Mouse (Mus musculus) heart, embryonic 11.5 days (tissue): Measurements from ENCODE around the gene Clpb. TPM values are rescaled to one million over a fixed set of nuclear protein-coding genes. Genes with fewer than 3 reads are reported as not detected.
"Not testable (repeated sequence)": the region's sequence is repeated elsewhere in the genome, so short reads cannot be mapped to it uniquely, and the experiment has no call there.

Experiments
- ATAC-seq: fragments of 200-750 bp; cut with Nextera tagmentation; replicated peaks from 2 replicates; pipeline ENCODE4 v1.8.0; 2017; ENCODE audit warnings: moderate library complexity; ENCODE audit not compliant: insufficient number of reproducible peaks, low FRiP score, low TSS enrichment
- H3K27ac ChIP-seq: fragments of 300-500 bp; sonication (generic); 2 replicates; pipeline ENCODE4 v1.5.1; 2014; ENCODE audit warnings: mild to moderate bottlenecking, low read depth, low read length
- H3K27me3 ChIP-seq: fragments of 300-500 bp; sonication (generic); 2 replicates; pipeline ENCODE4 v1.6.1; 2014; ENCODE audit warnings: mild to moderate bottlenecking, low read length, mixed read lengths; ENCODE audit not compliant: control insufficient read depth, insufficient read depth
- H3K36me3 ChIP-seq: fragments of 300-500 bp; sonication (generic); 2 replicates; pipeline ENCODE4 v1.6.1; 2014; ENCODE audit warnings: mild to moderate bottlenecking, low read length, moderate library complexity, mixed read lengths; ENCODE audit not compliant: control insufficient read depth, insufficient read depth
- H3K4me1 ChIP-seq: fragments of 300-500 bp; sonication (generic); 2 replicates; pipeline ENCODE4 v1.6.1; 2014; ENCODE audit warnings: low read length; ENCODE audit not compliant: control insufficient read depth, insufficient read depth
- H3K4me2 ChIP-seq: fragments of 300-500 bp; sonication (generic); 2 replicates; pipeline ENCODE4 v1.6.1; 2014; ENCODE audit warnings: mild to moderate bottlenecking, moderate library complexity
- H3K4me3 ChIP-seq: fragments of 300-500 bp; sonication (generic); 2 replicates; pipeline ENCODE4 v1.5.1; 2014; ENCODE audit warnings: low read depth, low read length
- H3K9ac ChIP-seq: fragments of 300-500 bp; sonication (generic); 2 replicates; pipeline ENCODE4 v1.6.1; 2014; ENCODE audit warnings: mild to moderate bottlenecking, low read depth, low read length, moderate library complexity
- H3K9me3 ChIP-seq: fragments of 300-500 bp; sonication (generic); replicated peaks from 2 replicates; pipeline ENCODE4 v1.6.1; 2016; ENCODE audit warnings: low read length; ENCODE audit not compliant: control insufficient read depth
- WGBS: fragments of 180-500 bp; shearing (Covaris S2); extraction: QIAGEN DNeasy Blood & Tissue Kit; methylation state at CpG from one replicate; pipeline ENCODE4 v1.1.7; 2014; ENCODE audit not compliant: insufficient replicate concordance; 5-methylcytosine and 5-hydroxymethylcytosine counted together
- polyA plus RNA-seq: library from polyadenylated mRNA; unstranded; fragments of >200 nt; fragmentation: Nextera tagmentation; extraction: Ambion mirVana; gene quantifications from 2 replicates; pipeline ENCODE4 v1.2.1, GENCODE M21; 2014

The Clpb gene
- polyA plus RNA-seq: 36.1 and 47.0 TPM in 2 replicates

DNA sequence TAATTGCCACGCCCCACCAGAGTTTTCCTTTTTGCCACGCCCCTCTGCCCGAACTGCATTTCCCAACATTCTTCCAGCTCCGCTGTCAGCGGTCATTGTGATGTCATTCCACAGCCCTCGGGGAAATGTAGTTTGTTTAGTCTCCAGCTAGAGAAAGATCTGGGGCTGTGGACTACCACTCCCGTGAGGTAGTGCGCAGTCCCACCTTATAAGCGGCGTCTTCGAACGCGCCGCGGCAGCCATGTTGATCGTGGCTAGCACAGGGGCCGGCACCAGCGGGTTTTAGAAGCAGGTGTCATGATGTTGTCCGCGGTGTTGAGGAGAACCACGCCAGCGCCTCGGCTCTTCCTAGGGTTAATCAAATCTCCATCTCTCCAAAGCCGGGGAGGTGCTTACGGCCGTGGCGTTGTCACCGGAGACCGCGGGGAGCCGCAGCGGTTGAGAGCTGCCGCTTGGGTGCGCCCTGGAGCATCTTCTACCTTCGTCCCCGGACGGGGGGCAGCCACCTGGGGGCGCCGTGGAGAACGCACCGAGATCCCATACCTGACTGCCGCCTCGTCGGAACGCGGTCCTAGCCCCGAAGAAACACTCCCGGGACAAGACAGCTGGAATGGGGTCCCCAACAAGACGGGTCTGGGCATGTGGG, at the start of gene Clpb:
Gene Clpb, plus strand, starts transcription at position 120 of the 646 bp plus-strand sequence.
- peak within 1 kb of the TSS; percentile 60 for H3K9ac ChIP-seq
- H3K4me2 ChIP-seq: peak within 1 kb of the TSS; percentile 69
- H3K4me1 ChIP-seq: peaks cover 14% of the 10 kb centered on the region; the same call in 1 of the 2 replicates
- peak within 1 kb of the TSS; percentile 68 for H3K4me3 ChIP-seq
- H3K36me3 ChIP-seq: no peaks in the 10 kb centered on the region
- peak; percentile 97 for ATAC-seq
- no peaks in the 10 kb centered on the region for H3K9me3 ChIP-seq
- H3K27me3 ChIP-seq: no peaks in the 10 kb centered on the region
- peak within 1 kb of the TSS; percentile 51; the same call in 1 of the 2 replicates for H3K27ac ChIP-seq
- WGBS: 1% methylated on average over 49 of the region's 49 CpGs

GRCm38 (mm10) chr7:101615406-101615805, 48.0 kb upstream of the Clpb start:
- Histone ChIP-seq H3K9ac (no peak overlapping the region), H3K4me1 (0 out of 2 replicates have a peak, but pooled peaks cover 2% of the 10 kb centered on the region), H3K4me2 (no peak overlapping the region), H3K9me3 (no peaks in the 10 kb centered on the region), H3K27ac (no peak overlapping the region), H3K36me3 (no peaks in the 10 kb centered on the region), H3K4me3 (no peak overlapping the region), H3K27me3 (no peaks in the 10 kb centered on the region)
- ATAC-seq: no peak
- 72% methylated on average over 7 of the region's 7 CpGs for WGBS

DNA sequence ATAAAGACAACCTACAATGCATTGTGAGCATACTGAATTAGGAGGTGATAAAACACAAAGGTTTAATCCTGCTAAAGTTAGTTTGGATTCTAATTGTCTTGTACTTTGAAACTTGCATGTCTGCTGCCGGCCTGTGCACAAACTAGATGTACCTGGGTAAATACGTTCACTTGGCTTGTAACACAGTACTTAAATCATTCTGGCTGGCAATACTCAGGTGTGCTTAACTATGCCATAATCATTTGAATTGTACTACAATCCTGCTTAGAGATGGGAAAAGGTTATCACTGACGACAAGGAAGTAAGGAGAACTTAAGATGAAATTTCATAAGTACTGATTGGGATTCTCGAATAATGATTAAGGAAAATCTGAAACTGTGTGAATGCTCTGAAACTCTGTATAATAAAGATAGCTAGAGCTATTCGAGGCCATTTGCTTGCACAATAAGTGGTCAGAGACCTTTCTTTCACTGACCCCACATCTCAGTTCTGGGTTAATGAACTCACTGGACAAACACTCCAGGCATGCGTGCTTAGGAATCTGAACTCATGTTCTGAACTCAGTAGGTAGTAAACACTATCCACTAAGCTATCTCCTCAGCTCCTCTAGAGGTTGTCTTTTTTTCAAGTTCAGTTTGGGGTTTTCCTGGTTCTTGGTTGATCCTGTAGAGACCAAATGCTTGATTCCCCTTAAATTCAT, 47.1 kb upstream of the Clpb start:
- Histone ChIP-seq H3K4me3 (no peak overlapping the region), H3K27ac (no peak overlapping the region), H3K36me3 (no peaks in the 10 kb centered on the region), H3K27me3 (no peaks in the 10 kb centered on the region), H3K4me2 (no peak overlapping the region), H3K9ac (no peak overlapping the region), H3K4me1 (0 out of 2 replicates have a peak, but pooled peaks cover 2% of the 10 kb centered on the region), H3K9me3 (no peaks in the 10 kb centered on the region)
- 69% methylated on average over 6 of the region's 6 CpGs for WGBS
- no peak for ATAC-seq

DNA sequence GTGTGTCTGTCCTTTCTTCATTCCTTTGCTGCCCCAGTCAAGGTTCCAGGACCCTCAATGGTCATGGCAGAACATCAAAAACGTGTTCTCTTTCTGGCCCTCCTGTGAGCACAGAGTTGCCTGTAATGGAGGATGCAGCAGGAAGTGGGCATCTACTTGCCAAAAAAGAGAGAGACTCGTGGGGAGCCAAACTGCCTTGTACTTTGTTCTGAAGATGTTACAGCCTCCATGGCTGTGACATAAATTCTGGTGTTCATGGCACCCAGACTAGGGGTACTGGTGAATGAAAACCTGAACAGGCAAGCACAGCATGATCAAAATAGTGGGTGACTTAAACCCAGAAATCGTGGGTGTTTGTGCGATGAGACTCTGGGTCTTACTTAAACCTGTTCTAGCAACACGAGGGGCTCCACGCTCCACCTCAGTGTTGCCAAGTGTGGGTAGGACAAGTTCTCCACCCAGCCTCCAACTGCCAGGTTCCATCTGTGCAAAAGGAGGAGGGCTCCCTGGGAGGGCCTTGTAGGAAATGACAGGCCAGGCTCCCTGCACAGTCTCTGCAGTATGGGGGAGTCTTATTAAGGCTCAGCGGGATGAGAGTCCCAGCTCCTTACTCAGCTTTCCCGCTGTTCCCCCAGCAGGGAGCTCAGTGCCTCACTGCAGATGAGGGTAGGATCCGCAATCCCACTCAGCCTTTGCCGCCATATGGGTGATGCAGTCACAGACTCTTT, 45.8 kb upstream of the Clpb start:
- Histone ChIP-seq H3K4me2 (no peak overlapping the region), H3K9me3 (no peaks in the 10 kb centered on the region), H3K27ac (no peak overlapping the region), H3K4me1 (0 out of 2 replicates have a peak, but pooled peaks cover 2% of the 10 kb centered on the region), H3K27me3 (no peaks in the 10 kb centered on the region), H3K4me3 (no peak overlapping the region), H3K9ac (no peak overlapping the region), H3K36me3 (no peaks in the 10 kb centered on the region)
- WGBS: 60% methylated on average over 10 of the region's 10 CpGs
- ATAC-seq: no peak

GRCm38 (mm10) chr7:101618273-101618672, 45.2 kb upstream of the Clpb start:
- H3K27ac ChIP-seq: no peak overlapping the region
- WGBS: 82% methylated on average over 7 of the region's 7 CpGs
- H3K4me1 ChIP-seq: 0 out of 2 replicates have a peak, but pooled peaks cover 2% of the 10 kb centered on the region
- H3K9me3 ChIP-seq: no peaks in the 10 kb centered on the region
- no peak overlapping the region for H3K4me2 ChIP-seq
- no peaks in the 10 kb centered on the region for H3K36me3 ChIP-seq
- no peak overlapping the region for H3K9ac ChIP-seq
- no peaks in the 10 kb centered on the region for H3K27me3 ChIP-seq
- ATAC-seq: no peak
- H3K4me3 ChIP-seq: no peak overlapping the region

DNA sequence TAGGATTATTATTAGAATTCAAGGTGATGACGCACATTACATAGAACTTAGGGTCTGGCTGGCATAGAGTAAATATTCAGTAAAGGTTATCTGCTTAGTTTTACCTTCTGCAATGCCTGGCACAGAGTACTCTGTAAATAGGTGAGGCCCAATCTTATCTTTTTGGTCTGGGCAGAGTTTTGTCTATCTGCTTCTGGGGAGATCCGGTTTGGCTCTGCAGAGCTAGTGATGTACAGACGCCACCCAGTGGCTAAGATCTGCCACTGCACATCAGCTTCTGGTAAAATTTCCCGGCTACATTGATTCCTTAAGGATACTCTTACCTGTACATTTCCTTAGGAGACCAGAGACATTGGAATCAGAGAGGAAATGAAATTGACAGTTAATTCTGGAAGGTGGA, 43.1 kb upstream of the Clpb start:
- Histone ChIP-seq H3K4me1 (0 out of 2 replicates have a peak, but pooled peaks cover 2% of the 10 kb centered on the region), H3K9me3 (no peaks in the 10 kb centered on the region), H3K4me3 (no peak overlapping the region), H3K4me2 (no peak overlapping the region), H3K27me3 (no peaks in the 10 kb centered on the region), H3K9ac (no peak overlapping the region), H3K36me3 (no peaks in the 10 kb centered on the region), H3K27ac (no peak overlapping the region)
- WGBS: 25% methylated on average over 4 of the region's 4 CpGs
- no peak for ATAC-seq

DNA sequence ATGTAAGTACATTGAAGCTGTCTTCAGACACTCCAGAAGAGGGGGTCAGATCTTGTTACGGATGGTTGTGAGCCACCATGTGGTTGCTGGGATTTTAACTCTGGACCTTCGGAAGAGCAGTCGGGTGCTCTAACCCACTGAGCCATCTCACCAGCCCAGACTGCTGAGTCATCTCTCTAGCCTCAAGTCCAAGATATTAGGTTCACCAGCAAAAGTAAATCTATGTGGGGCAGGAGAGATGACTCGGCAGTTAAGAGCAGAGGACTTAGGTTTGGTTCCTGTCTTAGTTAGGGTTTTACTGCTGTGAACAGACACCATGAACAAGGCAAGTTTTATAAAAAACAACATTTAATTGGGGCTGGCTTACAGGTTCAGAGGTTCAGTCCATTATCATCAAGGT, 41.6 kb upstream of the Clpb start:
- 82% methylated on average over 4 of the region's 4 CpGs for WGBS
- H3K9me3 ChIP-seq: not testable (repeated sequence)

GRCm38 (mm10) chr7:101624283-101624682, 39.1 kb upstream of the Clpb start:
- ATAC-seq: no peak
- H3K27ac ChIP-seq: no peak overlapping the region
- no peaks in the 10 kb centered on the region for H3K9me3 ChIP-seq
- H3K4me2 ChIP-seq: no peak overlapping the region
- no peaks in the 10 kb centered on the region for H3K4me1 ChIP-seq
- H3K36me3 ChIP-seq: no peaks in the 10 kb centered on the region
- H3K9ac ChIP-seq: no peak overlapping the region
- H3K4me3 ChIP-seq: no peak overlapping the region
- H3K27me3 ChIP-seq: no peaks in the 10 kb centered on the region
- 32% methylated on average over 6 of the region's 6 CpGs for WGBS

More for the DNA sequence above, 41.6 kb upstream of the Clpb start:
- H3K4me1 ChIP-seq, H3K27me3 ChIP-seq, ATAC-seq, H3K4me2 ChIP-seq, H3K9ac ChIP-seq, H3K27ac ChIP-seq, H3K36me3 ChIP-seq, H3K4me3 ChIP-seq: not testable (repeated sequence)
